Mouse (Mus musculus) lung, postnatal 0 days (tissue): Measurements from ENCODE around the gene Mtrex. TPM values are rescaled to one million over a fixed set of nuclear protein-coding genes. Genes with fewer than 3 reads are reported as not detected.

Experiments used
- ATAC-seq: fragments of 200-750 bp; cut with Nextera tagmentation; 2 replicates; pipeline ENCODE4 v1.8.0; 2017; ENCODE audit warnings: moderate library complexity
- DNase-seq: peaks from one replicate; pipeline ENCODE4 v3.0.0-alpha.2; 2016; ENCODE audit warnings: low spot score
- H3K27ac ChIP-seq: fragments of 300-500 bp; sonication (generic); 2 replicates; pipeline ENCODE4 v1.5.1; 2014; ENCODE audit warnings: antibody characterized with exemption, mild to moderate bottlenecking, low read length, mixed read lengths
- H3K27me3 ChIP-seq: fragments of 300-500 bp; sonication (generic); replicated peaks from 2 replicates; pipeline ENCODE4 v1.6.1; 2014; ENCODE audit warnings: low read length, mixed read lengths; ENCODE audit not compliant: insufficient read depth
- H3K36me3 ChIP-seq: fragments of 300-500 bp; sonication (generic); 2 replicates; pipeline ENCODE4 v1.6.1; 2014; ENCODE audit warnings: low read length, mixed read lengths; ENCODE audit not compliant: insufficient read depth
- H3K4me1 ChIP-seq: fragments of 300-500 bp; sonication (generic); 2 replicates; pipeline ENCODE4 v1.6.1; 2014; ENCODE audit warnings: antibody characterized with exemption, low read depth, low read length, mixed read lengths; ENCODE audit not compliant: insufficient read depth
- H3K4me2 ChIP-seq: fragments of 300-500 bp; sonication (generic); replicated peaks from 2 replicates; pipeline ENCODE4 v1.6.1; 2014; ENCODE audit warnings: low read depth, mild to moderate bottlenecking, low read length, moderate library complexity, mixed read lengths
- H3K4me3 ChIP-seq: fragments of 300-500 bp; sonication (generic); 2 replicates; pipeline ENCODE4 v1.5.1; 2014; ENCODE audit warnings: low read depth, low read length
- H3K9ac ChIP-seq: fragments of 300-500 bp; sonication (generic); replicated peaks from 2 replicates; pipeline ENCODE4 v1.6.1; 2014; ENCODE audit warnings: low read depth, mild to moderate bottlenecking
- H3K9me3 ChIP-seq: fragments of 300-500 bp; sonication (generic); 2 replicates; pipeline ENCODE4 v1.6.1; 2016; ENCODE audit warnings: low read length, mixed read lengths
- CTCF ChIP-seq: IDR thresholded peaks from 2 replicates; pipeline ENCODE4 v1.5.1; 2016; ENCODE audit warnings: antibody characterized with exemption, mild to moderate bottlenecking
- EP300 ChIP-seq: IDR thresholded peaks from 2 replicates; pipeline ENCODE4 v1.6.1; 2016; ENCODE audit warnings: antibody characterized with exemption, mild to moderate bottlenecking, control low read depth
- WGBS: fragments of 180-500 bp; shearing (Covaris S2); extraction: QIAGEN DNeasy Blood & Tissue Kit; methylation state at CpG from one replicate; pipeline ENCODE4 v1.1.7; 2014; 5-methylcytosine and 5-hydroxymethylcytosine counted together
- polyA plus RNA-seq: library from polyadenylated mRNA; unstranded; fragments of >200 nt; fragmentation: Nextera tagmentation; extraction: Ambion mirVana; gene quantifications from 2 replicates; pipeline ENCODE4 v1.2.1, GENCODE M21; 2015

Gene Mtrex
- polyA plus RNA-seq, 1 experiment from 2014 or later = 24.3 TPM

GRCm38 (mm10) chr13:112825479-112825878 is 101.7 kb downstream of the Mtrex start:
- no peak for TF ChIP-seq EP300
- no peak for TF ChIP-seq CTCF
- Histone ChIP-seq H3K4me2 (no peak overlapping the region), H3K4me1 (0 out of 2 replicates have a peak, but pooled peaks cover 3% of the 10 kb centered on the region), H3K27me3 (no peaks in the 10 kb centered on the region), H3K4me3 (no peak overlapping the region), H3K27ac (no peak overlapping the region), H3K9me3 (no peaks in the 10 kb centered on the region), H3K36me3 (no peaks in the 10 kb centered on the region), H3K9ac (no peak overlapping the region)
- 64% methylated on average over 6 of the region's 6 CpGs for WGBS
- DNase-seq = no peak
- ATAC-seq = no peak

GRCm38 (mm10) chr13:112823911-112824648 is 103.1 kb downstream of the Mtrex start:
- Histone ChIP-seq H3K27ac (no peak overlapping the region), H3K36me3 (no peaks in the 10 kb centered on the region), H3K4me3 (no peak overlapping the region), H3K4me2 (no peak overlapping the region), H3K4me1 (0 out of 2 replicates have a peak, but pooled peaks cover 3% of the 10 kb centered on the region), H3K27me3 (no peaks in the 10 kb centered on the region), H3K9ac (no peak overlapping the region), H3K9me3 (no peaks in the 10 kb centered on the region)
- WGBS = 69% methylated on average over 7 of the region's 8 CpGs
- ATAC-seq (peak; percentile 56), DNase-seq (peak; percentile 64)
- peak; percentile 52 for TF ChIP-seq EP300
- no peak for TF ChIP-seq CTCF

DNA sequence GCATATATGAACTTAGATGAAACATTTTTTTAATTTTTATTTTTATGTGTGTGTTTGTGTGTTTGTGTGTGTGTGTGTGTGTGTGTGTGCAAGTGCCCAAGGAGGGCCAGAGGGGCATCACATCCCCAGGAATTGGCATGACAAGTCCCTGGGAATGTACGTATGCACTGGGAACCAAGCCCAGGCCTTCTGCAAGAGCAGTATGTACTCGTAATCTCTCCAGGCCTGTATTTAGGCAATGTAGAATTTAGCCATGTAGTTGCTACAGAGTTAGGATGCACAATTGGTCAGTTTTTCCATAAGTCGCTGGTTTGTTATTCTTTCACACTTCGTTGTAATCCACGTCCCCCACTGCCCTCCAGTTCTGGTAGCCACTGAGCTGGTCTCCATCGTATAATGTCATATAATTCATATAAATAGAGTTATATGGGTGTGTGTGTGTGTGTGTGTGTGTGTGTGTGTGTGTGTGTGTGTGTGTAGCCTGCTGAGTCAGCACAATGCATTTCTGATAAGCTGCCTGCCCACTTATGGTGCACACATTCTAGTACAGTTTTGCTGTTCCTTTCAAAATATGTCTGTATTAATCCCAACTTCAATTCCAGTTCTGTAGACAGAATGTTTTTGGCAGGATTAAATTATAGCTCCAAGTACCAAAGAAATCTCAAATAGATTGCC is 103.8 kb downstream of the Mtrex start:
- H3K9ac ChIP-seq = no peak overlapping the region
- no peak for TF ChIP-seq EP300
- TF ChIP-seq CTCF = no peak
- ATAC-seq (peak; percentile 53), DNase-seq (peak; percentile 55)
- peaks cover 7% of the 10 kb centered on the region; the same call in 1 of the 2 replicates for H3K4me1 ChIP-seq
- no peak overlapping the region for H3K4me2 ChIP-seq
- H3K9me3 ChIP-seq = no peaks in the 10 kb centered on the region
- WGBS = 70% methylated on average over 6 of the region's 6 CpGs
- H3K27me3 ChIP-seq = no peaks in the 10 kb centered on the region
- no peaks in the 10 kb centered on the region for H3K36me3 ChIP-seq
- 0 out of 2 replicates have a peak overlapping the region, but pooled peaks have one; percentile 9 for H3K27ac ChIP-seq
- no peak overlapping the region for H3K4me3 ChIP-seq

DNA sequence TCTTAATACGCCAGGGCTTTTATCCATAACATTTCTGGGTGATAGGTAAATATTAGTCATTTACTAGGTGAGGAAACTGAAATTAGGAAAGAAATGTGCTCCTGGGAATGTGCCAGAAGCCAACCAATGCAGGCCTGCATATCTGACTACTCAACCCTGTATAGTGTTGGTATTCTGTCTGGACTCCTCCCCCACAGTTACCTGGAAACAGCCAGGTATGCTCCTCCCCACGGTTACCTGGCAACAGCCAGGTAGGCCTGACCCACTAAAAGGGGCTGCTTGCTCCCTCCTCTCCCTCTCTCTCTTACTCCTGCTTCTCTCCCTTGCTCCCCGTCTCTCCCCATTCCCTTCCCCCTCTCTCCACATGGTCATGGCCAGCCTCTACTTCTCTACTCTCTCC is 104.8 kb downstream of the Mtrex start:
- H3K4me1 ChIP-seq = peaks cover 7% of the 10 kb centered on the region; the same call in 1 of the 2 replicates
- no peaks in the 10 kb centered on the region for H3K27me3 ChIP-seq
- TF ChIP-seq EP300 (no peak), CTCF (no peak)
- no peaks in the 10 kb centered on the region for H3K9me3 ChIP-seq
- H3K36me3 ChIP-seq = no peaks in the 10 kb centered on the region
- DNase-seq (no peak), ATAC-seq (peak; percentile 59)
- no peak overlapping the region for H3K9ac ChIP-seq
- no peak overlapping the region for H3K27ac ChIP-seq
- H3K4me2 ChIP-seq = no peak overlapping the region
- H3K4me3 ChIP-seq = no peak overlapping the region
- 53% methylated on average over 3 of the region's 3 CpGs for WGBS

- H3K9ac ChIP-seq = no peak overlapping the region
- H3K9me3 ChIP-seq = no peaks in the 10 kb centered on the region
- H3K4me2 ChIP-seq = no peak overlapping the region
- no peaks in the 10 kb centered on the region for H3K27me3 ChIP-seq
- DNase-seq (peak; percentile 49), ATAC-seq (no peak; the same call in 1 of the 2 replicates)
- no peak overlapping the region for H3K4me3 ChIP-seq
- peaks cover 4% of the 10 kb centered on the region; the same call in 1 of the 2 replicates for H3K4me1 ChIP-seq
- no peaks in the 10 kb centered on the region for H3K36me3 ChIP-seq
- 35% methylated on average over 3 of the region's 3 CpGs for WGBS
- no peak for TF ChIP-seq EP300
- TF ChIP-seq CTCF = no peak
- no peak overlapping the region for H3K27ac ChIP-seq
These were observed 109.1 kb downstream of the Mtrex start for GRCm38 (mm10) chr13:112818125-112818524.

Other genes with a start within 250 kb of the Mtrex start
- 247 and 292 TPM in 2 replicates for gene Plpp1, start 126.6 kb downstream of the Mtrex start, polyA plus RNA-seq
- gene Dhx29, start 56 bp upstream of the Mtrex start, polyA plus RNA-seq = 22.8 and 23.5 TPM in 2 replicates
- gene Ccno, start 60.4 kb upstream of the Mtrex start, polyA plus RNA-seq = 6.0 and 6.2 TPM in 2 replicates
- 1.1 and 1.5 TPM in 2 replicates for gene Mcidas, start 66.4 kb upstream of the Mtrex start, polyA plus RNA-seq
- 0.47 and 0.73 TPM in 2 replicates for gene Cdc20b, start 107.7 kb upstream of the Mtrex start, polyA plus RNA-seq
- gene Gpx8, start 119.0 kb upstream of the Mtrex start, polyA plus RNA-seq = 132 and 135 TPM in 2 replicates
- gene Gzma, start 173.6 kb upstream of the Mtrex start, polyA plus RNA-seq = 5.1 and 8.0 TPM in 2 replicates